Mouse (Mus musculus): Measurements from ENCODE around the gene Asic2. TPM values are rescaled to one million over a fixed set of nuclear protein-coding genes. Genes with fewer than 3 reads are reported as not detected.

The Asic2 gene
- total and polyA plus RNA-seq, 2 experiments from 2014 or later: 19.2 to 57.3 TPM

GRCm38 (mm10) chr11:81148423-81148822, 819.8 kb downstream of the Asic2 start:
- Histone ChIP-seq H3K9ac (replicated peaks; ENCODE audit: low read length) (no peak overlapping the region), H3K9me3 (ENCODE audit: low read length) (no peaks in the 10 kb centered on the region), H3K36me3 (ENCODE audit: insufficient read depth, low read length) (no peaks in the 10 kb centered on the region), H3K4me2 (ENCODE audit: low read depth, low read length) (peak overlapping the region; percentile 33), H3K27me3 (ENCODE audit: insufficient read depth, low read length) (no peaks in the 10 kb centered on the region), H3K4me3 (ENCODE audit: low read length) (no peak overlapping the region), H3K27ac (no peak overlapping the region), H3K4me1 (ENCODE audit: insufficient read depth, low read length) (peaks cover 8% of the 10 kb centered on the region; the same call in 1 of the 2 replicates)
- ATAC-seq (peak; percentile 65; the same call in 1 of the 2 replicates), DNase-seq (ENCODE audit: low spot score) (peak; percentile 75)
- no peak for TF ChIP-seq CTCF (IDR thresholded peaks at IDR 0.05; ENCODE audit: low read depth)
- WGBS: 50% methylated on average over 10 of the region's 10 CpGs

- H3K4me3 ChIP-seq (ENCODE audit: low read length): no peak overlapping the region
- no peak overlapping the region for H3K4me2 ChIP-seq (ENCODE audit: low read depth, low read length)
- no peaks in the 10 kb centered on the region for H3K36me3 ChIP-seq (ENCODE audit: insufficient read depth, low read length)
- no peak overlapping the region for H3K27ac ChIP-seq
- no peaks in the 10 kb centered on the region for H3K9me3 ChIP-seq (ENCODE audit: low read length)
- TF ChIP-seq CTCF (IDR thresholded peaks at IDR 0.05; ENCODE audit: low read depth): no peak
- peaks cover 8% of the 10 kb centered on the region; the same call in 1 of the 2 replicates for H3K4me1 ChIP-seq (ENCODE audit: insufficient read depth, low read length)
- 72% methylated on average over 9 of the region's 9 CpGs for WGBS
- H3K9ac ChIP-seq (replicated peaks; ENCODE audit: low read length): no peak overlapping the region
- no peaks in the 10 kb centered on the region for H3K27me3 ChIP-seq (ENCODE audit: insufficient read depth, low read length)
- no peak for ATAC-seq
- DNase-seq (ENCODE audit: low spot score): no peak
Observed at GRCm38 (mm10) chr11:81146574-81147157, 821.6 kb downstream of the Asic2 start.

GRCm38 (mm10) chr11:81135141-81135540, 833.1 kb downstream of the Asic2 start:
- no peaks in the 10 kb centered on the region for H3K36me3 ChIP-seq (ENCODE audit: insufficient read depth, low read length)
- H3K9ac ChIP-seq (replicated peaks; ENCODE audit: low read length): no peak overlapping the region
- peak; percentile 37 for DNase-seq (ENCODE audit: low spot score)
- peak; percentile 78; the same call in 1 of the 2 replicates for ATAC-seq
- H3K4me1 ChIP-seq (ENCODE audit: insufficient read depth, low read length): peaks cover 14% of the 10 kb centered on the region; the same call in 1 of the 2 replicates
- TF ChIP-seq CTCF (IDR thresholded peaks at IDR 0.05; ENCODE audit: low read depth): no peak
- H3K4me2 ChIP-seq (ENCODE audit: low read depth, low read length): no peak overlapping the region
- no peak overlapping the region; the same call in 1 of the 2 replicates for H3K27ac ChIP-seq
- no peak overlapping the region for H3K4me3 ChIP-seq (ENCODE audit: low read length)
- H3K27me3 ChIP-seq (ENCODE audit: insufficient read depth, low read length): no peaks in the 10 kb centered on the region
- no peaks in the 10 kb centered on the region for H3K9me3 ChIP-seq (ENCODE audit: low read length)
- WGBS: 41% methylated on average over 4 of the region's 4 CpGs

GRCm38 (mm10) chr11:81133950-81134349, 834.3 kb downstream of the Asic2 start:
- no peak for ATAC-seq
- Histone ChIP-seq H3K9ac (replicated peaks; ENCODE audit: low read length) (no peak overlapping the region), H3K4me2 (ENCODE audit: low read depth, low read length) (no peak overlapping the region), H3K27ac (no peak overlapping the region), H3K4me1 (ENCODE audit: insufficient read depth, low read length) (peaks cover 14% of the 10 kb centered on the region; the same call in 1 of the 2 replicates), H3K9me3 (ENCODE audit: low read length) (no peaks in the 10 kb centered on the region), H3K4me3 (ENCODE audit: low read length) (no peak overlapping the region), H3K36me3 (ENCODE audit: insufficient read depth, low read length) (no peaks in the 10 kb centered on the region), H3K27me3 (ENCODE audit: insufficient read depth, low read length) (no peaks in the 10 kb centered on the region)
- DNase-seq (ENCODE audit: low spot score): no peak
- TF ChIP-seq CTCF (IDR thresholded peaks at IDR 0.05; ENCODE audit: low read depth): no peak
- 19% methylated on average over 5 of the region's 5 CpGs for WGBS

GRCm38 (mm10) chr11:81132669-81133068, 835.6 kb downstream of the Asic2 start:
- DNase-seq (ENCODE audit: low spot score) (no peak), ATAC-seq (no peak)
- no peak overlapping the region for H3K4me2 ChIP-seq (ENCODE audit: low read depth, low read length)
- no peaks in the 10 kb centered on the region for H3K36me3 ChIP-seq (ENCODE audit: insufficient read depth, low read length)
- H3K27ac ChIP-seq: no peak overlapping the region
- H3K4me1 ChIP-seq (ENCODE audit: insufficient read depth, low read length): peaks cover 14% of the 10 kb centered on the region; the same call in 1 of the 2 replicates
- whole genome bisulfite sequencing: 96% methylated on average over 7 of the region's 7 CpGs
- no peak overlapping the region for H3K9ac ChIP-seq (replicated peaks; ENCODE audit: low read length)
- H3K27me3 ChIP-seq (ENCODE audit: insufficient read depth, low read length): no peaks in the 10 kb centered on the region
- H3K9me3 ChIP-seq (ENCODE audit: low read length): no peaks in the 10 kb centered on the region
- TF ChIP-seq CTCF (IDR thresholded peaks at IDR 0.05; ENCODE audit: low read depth): no peak
- no peak overlapping the region for H3K4me3 ChIP-seq (ENCODE audit: low read length)

GRCm38 (mm10) chr11:81124363-81124762, 843.9 kb downstream of the Asic2 start:
- Histone ChIP-seq H3K9me3 (ENCODE audit: low read length) (no peaks in the 10 kb centered on the region), H3K9ac (replicated peaks; ENCODE audit: low read length) (no peak overlapping the region), H3K36me3 (ENCODE audit: insufficient read depth, low read length) (no peaks in the 10 kb centered on the region), H3K4me2 (ENCODE audit: low read depth, low read length) (no peak overlapping the region), H3K4me1 (ENCODE audit: insufficient read depth, low read length) (no peaks in the 10 kb centered on the region), H3K27me3 (ENCODE audit: insufficient read depth, low read length) (no peaks in the 10 kb centered on the region), H3K27ac (no peak overlapping the region), H3K4me3 (ENCODE audit: low read length) (no peak overlapping the region)
- 90% methylated on average over 6 of the region's 6 CpGs for WGBS
- ATAC-seq (no peak), DNase-seq (ENCODE audit: low spot score) (no peak)
- TF ChIP-seq CTCF (IDR thresholded peaks at IDR 0.05; ENCODE audit: low read depth): no peak

- H3K4me1 ChIP-seq (ENCODE audit: insufficient read depth, low read length): no peaks in the 10 kb centered on the region
- 55% methylated on average over 8 of the region's 8 CpGs for WGBS
- ATAC-seq: no peak
- DNase-seq (ENCODE audit: low spot score): no peak
- no peak overlapping the region for H3K27ac ChIP-seq
- no peak overlapping the region for H3K4me3 ChIP-seq (ENCODE audit: low read length)
- no peak overlapping the region for H3K9ac ChIP-seq (replicated peaks; ENCODE audit: low read length)
- no peaks in the 10 kb centered on the region for H3K27me3 ChIP-seq (ENCODE audit: insufficient read depth, low read length)
- no peaks in the 10 kb centered on the region for H3K36me3 ChIP-seq (ENCODE audit: insufficient read depth, low read length)
- H3K4me2 ChIP-seq (ENCODE audit: low read depth, low read length): no peak overlapping the region
- H3K9me3 ChIP-seq (ENCODE audit: low read length): no peaks in the 10 kb centered on the region
- no peak for TF ChIP-seq CTCF (IDR thresholded peaks at IDR 0.05; ENCODE audit: low read depth)
Observed at GRCm38 (mm10) chr11:81120024-81120576, 848.2 kb downstream of the Asic2 start.

All from hindbrain, postnatal 0 days (tissue).